Mouse (Mus musculus) erythroblast, embryonic 14.5 days (primary cell): ENCODE data around the gene Fgfr2.

ENCODE experiments used
- GATA1 ChIP-seq: IDR thresholded peaks from 2 replicates; pipeline ENCODE4 v1.6.1; 2012; ENCODE audit warnings: low read length, inconsistent platforms, mixed read lengths
- TAL1 ChIP-seq: IDR thresholded peaks from 3 replicates; pipeline ENCODE4 v1.6.1; 2012; ENCODE audit warnings: low read length, inconsistent platforms, mixed read lengths

- TF ChIP-seq GATA1 (no peak), TAL1 (no peak)
These were observed 926.6 kb downstream of the Fgfr2 start for GRCm38 (mm10) chr7:132196581-132196980.
